18 mouse cellular contexts compared by ENCODE assay signal in the genomic region with DNA sequence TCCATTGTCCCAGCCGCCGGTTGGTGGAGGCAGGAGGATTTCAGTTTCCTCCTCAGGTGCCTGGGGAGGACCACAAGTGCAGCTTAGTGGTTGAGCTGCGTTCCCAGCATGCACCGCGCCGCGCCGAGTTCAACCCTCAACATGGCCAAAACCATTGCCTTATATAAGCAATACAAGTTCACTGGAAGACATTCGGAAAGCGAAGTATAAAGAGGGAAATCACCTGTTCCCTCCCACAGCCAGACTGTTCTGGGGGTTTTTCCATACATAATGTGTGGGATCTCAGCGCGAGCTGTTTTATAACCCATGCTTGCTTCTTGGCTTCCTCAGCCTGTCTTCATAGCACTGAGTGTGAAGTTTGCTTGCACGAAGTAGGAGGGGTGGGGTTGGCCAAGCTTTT. TPM values are rescaled to one million over a fixed set of nuclear protein-coding genes. Genes with fewer than 3 reads are reported as not detected.
DNase-seq lines count a peak whose midpoint lies in the region; TF ChIP-seq lines count a peak whose summit lies in the region.
"Had no signal": no experiment of that assay in that cellular context is flagged by ENCODE, and none has a peak within 500 bp of the region (broad histone marks: within the 10 kb centered on the region; RNA-seq: fewer than 3 reads in every experiment).

No protein-coding gene starts in this region.

- WGBS in heart, embryonic 10.5 days: 72% methylated on average over 13 of the region's 13 CpGs
- WGBS in heart, adult 2 months: 83% methylated on average over 13 of the region's 13 CpGs

- intact Hi-C loops in heart, adult 2 months (cut with DNase I): no loop called here

- no peaks in the 10 kb centered on the region for H3K9me3 ChIP-seq in heart, embryonic 10.5 days
- H3K9me3 ChIP-seq: limb, embryonic 15.5 days; neural tube, embryonic 13.5 days had no signal

- no peak overlapping the region for H3K9ac ChIP-seq in heart, adult 2 months (ENCODE audit: low read depth, low read length)
- H3K9ac ChIP-seq: limb, embryonic 15.5 days; neural tube, embryonic 13.5 days had no signal

- no peak for TF ChIP-seq POLR2A in heart, adult 2 months (IDR thresholded peaks at IDR 0.05; ENCODE audit: insufficient read depth, low read depth, low read length)

- H3K27ac ChIP-seq in heart, embryonic 10.5 days: 0 out of 2 replicates have a peak overlapping the region, but pooled peaks have one; percentile 63
- no peak overlapping the region for H3K27ac ChIP-seq in heart, adult 2 months
- H3K27ac ChIP-seq: limb, embryonic 15.5 days; macrophage; neural tube, embryonic 13.5 days had no signal

- peaks cover 19% of the 10 kb centered on the region for H3K27me3 ChIP-seq in heart, embryonic 10.5 days (ENCODE audit: insufficient read depth, poor library complexity, severe bottlenecking)
- no peaks in the 10 kb centered on the region for H3K27me3 ChIP-seq in heart, adult 2 months (ENCODE audit: control insufficient read depth, insufficient read depth, low read length)
- H3K27me3 ChIP-seq: neural tube, embryonic 13.5 days; Patski had no signal

- no peak for TF ChIP-seq CTCF in heart, adult 2 months (IDR thresholded peaks at IDR 0.05)

- no peak overlapping the region for H3K4me3 ChIP-seq in heart, embryonic 10.5 days
- H3K4me3 ChIP-seq in heart, adult 2 months: no peak overlapping the region
- H3K4me3 ChIP-seq: limb, embryonic 15.5 days; neural tube, embryonic 13.5 days had no signal

- no peak for DNase-seq in heart, embryonic 10.5 days (ENCODE audit: low spot score)
- DNase-seq in heart, adult 2 months: no peak
- DNase-seq in layer of hippocampus, adult 9-11 months: peak; percentile 67
- DNase-seq in layer of hippocampus, adult 18-20 months (ENCODE audit: low spot score in 2 of 2): no peak
- peak; percentile 88 for DNase-seq in brain, adult 2 months (ENCODE audit: low read depth, low spot score)
- peak; percentile 81 to 87 for DNase-seq in right cerebral cortex, adult 2 months (ENCODE audit: low spot score in 2 of 2)
- no peak for DNase-seq in lung, postnatal 14 days
- DNase-seq in spleen, adult 18-20 months: no peak
- DNase-seq: cerebellum, adult 8-10 months; embryo, embryonic 11 days; gastrocnemius, postnatal 14 days; kidney, adult 9 months; lung, adult 18-20 months; thymus, postnatal 36 days had no signal

- no peaks in the 10 kb centered on the region for H3K79me2 ChIP-seq in heart, adult 2 months (replicated peaks; ENCODE audit: control insufficient read depth, insufficient read depth, low read length)

- no peak for TF ChIP-seq EP300 in heart, adult 2 months (IDR thresholded peaks at IDR 0.05; ENCODE audit: insufficient read depth, low read depth, low read length)

- H3K4me1 ChIP-seq in heart, embryonic 10.5 days: peaks cover 67% of the 10 kb centered on the region
- peaks cover 11% of the 10 kb centered on the region for H3K4me1 ChIP-seq in heart, adult 2 months (ENCODE audit: control insufficient read depth, insufficient read depth, low read length)

- peaks cover 23% of the 10 kb centered on the region for H3K36me3 ChIP-seq in heart, embryonic 10.5 days
- H3K36me3 ChIP-seq in heart, adult 2 months (ENCODE audit: control insufficient read depth, insufficient read depth, low read length): no peaks in the 10 kb centered on the region
- H3K36me3 ChIP-seq: limb, embryonic 15.5 days had no signal

RNA-seq across cellular contexts. Expression of a gene that starts 5.8 kb away (rescaled TPM):
- polyA plus RNA-seq in heart, embryonic 10.5 days (2016; fragmentation: Nextera tagmentation; extraction: Ambion mirVana): 408 and 575 TPM in 2 replicates
- total RNA-seq in heart, adult 2 months (2021): 10 to 100 TPM; 65.3 to 81.4 TPM
- polyA plus RNA-seq in heart, adult 2 months (2012; rRNA removed): 115 and 120 TPM in 2 replicates
- total RNA-seq in layer of hippocampus, adult 18-20 months (2021): 1,000 to 10,000 TPM; 1,388 to 1,396 TPM

RNA-seq across cellular contexts. Expression of a gene that starts 11.5 kb away (rescaled TPM):
- polyA plus RNA-seq in heart, embryonic 10.5 days (2016; fragmentation: Nextera tagmentation; extraction: Ambion mirVana): 12.7 and 18.9 TPM in 2 replicates
- 1 to 10 TPM; 4.5 to 5.4 TPM for total RNA-seq in heart, adult 2 months (2021)
- 7.6 and 11.8 TPM in 2 replicates for polyA plus RNA-seq in heart, adult 2 months (2012; rRNA removed)
- 10 to 100 TPM; 18.5 to 18.8 TPM for total RNA-seq in layer of hippocampus, adult 18-20 months (2021)

RNA-seq across cellular contexts. Expression of a gene that starts 46.7 kb away (rescaled TPM):
- polyA plus RNA-seq in heart, embryonic 10.5 days (2016; fragmentation: Nextera tagmentation; extraction: Ambion mirVana): 43.7 and 47.7 TPM in 2 replicates
- 10 to 100 TPM; 18.8 to 22.8 TPM for total RNA-seq in heart, adult 2 months (2021)
- polyA plus RNA-seq in heart, adult 2 months (2012; rRNA removed): 9.8 and 15.9 TPM in 2 replicates
- total RNA-seq in layer of hippocampus, adult 18-20 months (2021): 10 to 100 TPM; 54.9 to 58.5 TPM

RNA-seq across cellular contexts. Expression of a gene that starts 46.7 kb away (rescaled TPM):
- polyA plus RNA-seq in heart, embryonic 10.5 days (2016; fragmentation: Nextera tagmentation; extraction: Ambion mirVana): 53.3 and 55.2 TPM in 2 replicates
- total RNA-seq in heart, adult 2 months (2021): 10 to 100 TPM; 32.0 to 36.3 TPM
- 31.4 and 31.7 TPM in 2 replicates for polyA plus RNA-seq in heart, adult 2 months (2012; rRNA removed)
- total RNA-seq in layer of hippocampus, adult 18-20 months (2021): 10 to 100 TPM; 32.9 to 37.4 TPM

Comparison
In these comparisons a context has a peak if more than half of its experiments do, and no peak if none do; other contexts are left out.
1. DNase-seq: peak in layer of hippocampus, adult 9-11 months (single experiment), brain, adult 2 months (single experiment) and right cerebral cortex, adult 2 months (2 of 2); none in heart, embryonic 10.5 days (single experiment), heart, adult 2 months (0 of 2), layer of hippocampus, adult 18-20 months (0 of 2), lung, postnatal 14 days (single experiment) and spleen, adult 18-20 months (0 of 2).
2. RNA of a gene that starts 5.8 kb away (total RNA-seq): 1,388 to 1,396 TPM in layer of hippocampus, adult 18-20 months; 65.3 to 81.4 TPM in heart, adult 2 months; every median in the first group is over 10 times any median in the second.